Mouse (Mus musculus) left cerebral cortex, adult 2 months (tissue): ENCODE measurements around the gene Gm10681. TPM values are rescaled to one million over a fixed set of nuclear protein-coding genes. Genes with fewer than 3 reads are reported as not detected.
"Not testable (repeated sequence)": the region's sequence is repeated elsewhere in the genome, so short reads cannot be mapped to it uniquely, and the experiment has no call there.

Experiments used
- DNase-seq, 2 experiments: peaks; one replicate each; pipeline ENCODE4 v3.0.0; 2021 to 2022; ENCODE audit warnings: low spot score in 2 of 2, mixed read lengths in 1 of 2; ENCODE audit errors: extremely low spot score in 1 of 2
- H3K27ac ChIP-seq: fragments of 200-600 bp; 2 replicates; pipeline ENCODE4 v1.8.1; 2022
- H3K4me3 ChIP-seq: fragments of 200-600 bp; 2 replicates; pipeline ENCODE4 v1.8.1; 2022
- CTCF ChIP-seq: fragments of 200-600 bp; IDR thresholded peaks from 2 replicates; pipeline ENCODE4 v1.8.1; 2022; ENCODE audit warnings: antibody characterized with exemption, mild to moderate bottlenecking, moderate library complexity
- intact Hi-C: fragments of 180-260 bp; cut with DNase I; formaldehyde crosslinking; loops from one replicate; pipeline ENCODE4 v1.15.1; 2025
- long read RNA-seq, 2 experiments: library from polyadenylated mRNA; stranded (forward); transcript quantifications; one replicate each; pipeline ENCODE4 v2.0.0; 2021; ENCODE audit warnings: borderline mapping rate in 2 of 2
- total RNA-seq, 2 experiments: library from RNA; stranded (reverse); gene quantifications; 2 replicates each; pipeline ENCODE4 v1.2.3; 2021

The Gm10681 gene
- not detected for total RNA-seq
- long read RNA-seq, experiment 1, partial matches to known transcripts, result 0 of 1 reads
- long read RNA-seq, experiment 1, other reads (novel, unspliced or antisense), result 1 of 1 reads
- long read RNA-seq, experiment 2, result 0 reads

- Histone ChIP-seq H3K27ac (no peak within 1 kb of the TSS), H3K4me3 (no peak within 1 kb of the TSS)
- TF ChIP-seq CTCF, result no peak
- intact Hi-C loops, result no loop called here
- DNase-seq, result no peak
These were observed at the start of gene Gm10681 for GRCm38 (mm10) chr3:98588707-98589106. Gm10681 (minus strand) TSS chr3:98588807.

- Histone ChIP-seq H3K4me3 (no peak overlapping the region), H3K27ac (no peak overlapping the region)
- no peak for TF ChIP-seq CTCF
- DNase-seq, result no peak
- intact Hi-C loops, result no loop called here
These were observed 46.5 kb upstream of the Gm10681 start for GRCm38 (mm10) chr3:98635145-98635544.

- no peak for DNase-seq
- TF ChIP-seq CTCF, result no peak
- intact Hi-C loops, result no loop called here
- Histone ChIP-seq H3K27ac (no peak within 1 kb of the TSS), H3K4me3 (no peak within 1 kb of the TSS)
These were observed 41.5 kb upstream of the Gm10681 start, which contains the start of gene Hsd3b5 for GRCm38 (mm10) chr3:98630152-98630551. Hsd3b5 (minus strand) TSS chr3:98630252.

- no peak overlapping the region for H3K4me3 ChIP-seq
- no peak for DNase-seq
- no peak overlapping the region for H3K27ac ChIP-seq
- TF ChIP-seq CTCF, result no peak
- intact Hi-C loops, result no loop called here
These were observed 41.0 kb upstream of the Gm10681 start for GRCm38 (mm10) chr3:98629633-98630032.

- DNase-seq, intact Hi-C loops, H3K27ac ChIP-seq, H3K4me3 ChIP-seq: not testable (repeated sequence)
These were observed 28.2 kb upstream of the Gm10681 start for GRCm38 (mm10) chr3:98616786-98617185.

- peak; percentile 13; the same call in 1 of the 2 replicates for TF ChIP-seq CTCF
- H3K27ac ChIP-seq, intact Hi-C loops, H3K4me3 ChIP-seq, DNase-seq: not testable (repeated sequence)
These were observed 27.6 kb upstream of the Gm10681 start for GRCm38 (mm10) chr3:98616244-98616643.

- intact Hi-C loops, DNase-seq, H3K27ac ChIP-seq, H3K4me3 ChIP-seq: not testable (repeated sequence)
These were observed 25.9 kb upstream of the Gm10681 start for GRCm38 (mm10) chr3:98614406-98614927.

GRCm38 (mm10) chr3:98613963-98614362 is 25.4 kb upstream of the Gm10681 start:
- DNase-seq, result no peak
- no peak for TF ChIP-seq CTCF
- no peak overlapping the region for H3K27ac ChIP-seq
- H3K4me3 ChIP-seq, result no peak overlapping the region
- intact Hi-C loops, result no loop called here

GRCm38 (mm10) chr3:98613540-98613939 is 24.9 kb upstream of the Gm10681 start:
- intact Hi-C loops, DNase-seq, H3K27ac ChIP-seq, H3K4me3 ChIP-seq: not testable (repeated sequence)

GRCm38 (mm10) chr3:98587721-98588120 is 886 bp downstream of the Gm10681 start:
- no peak overlapping the region for H3K4me3 ChIP-seq
- no peak for TF ChIP-seq CTCF
- H3K27ac ChIP-seq, result no peak overlapping the region
- intact Hi-C loops, result no loop called here
- DNase-seq, result no peak

- H3K4me3 ChIP-seq, DNase-seq, intact Hi-C loops, H3K27ac ChIP-seq: not testable (repeated sequence)
These were observed 6.0 kb downstream of the Gm10681 start for GRCm38 (mm10) chr3:98582622-98583021.

- H3K4me3 ChIP-seq, DNase-seq, H3K27ac ChIP-seq, intact Hi-C loops: not testable (repeated sequence)
These were observed 6.4 kb downstream of the Gm10681 start for GRCm38 (mm10) chr3:98582202-98582601.

GRCm38 (mm10) chr3:98581024-98581423 is 7.6 kb downstream of the Gm10681 start:
- DNase-seq, result peak; percentile 56 to 59
- H3K27ac ChIP-seq, intact Hi-C loops, H3K4me3 ChIP-seq: not testable (repeated sequence)

- H3K27ac ChIP-seq, H3K4me3 ChIP-seq, DNase-seq, intact Hi-C loops: not testable (repeated sequence)
These were observed 20.9 kb downstream of the Gm10681 start for GRCm38 (mm10) chr3:98567717-98568116.

- DNase-seq, H3K4me3 ChIP-seq, H3K27ac ChIP-seq, intact Hi-C loops: not testable (repeated sequence)
These were observed 23.7 kb downstream of the Gm10681 start for GRCm38 (mm10) chr3:98564894-98565293.

GRCm38 (mm10) chr3:98563831-98564230 is 24.8 kb downstream of the Gm10681 start:
- DNase-seq, H3K4me3 ChIP-seq, intact Hi-C loops, H3K27ac ChIP-seq: not testable (repeated sequence)

GRCm38 (mm10) chr3:98560711-98561110 is 27.9 kb downstream of the Gm10681 start:
- DNase-seq, intact Hi-C loops: not testable (repeated sequence)

GRCm38 (mm10) chr3:98550832-98551231 is 37.8 kb downstream of the Gm10681 start:
- intact Hi-C loops, DNase-seq, H3K27ac ChIP-seq, H3K4me3 ChIP-seq: not testable (repeated sequence)

More at GRCm38 (mm10) chr3:98560711-98561110, 27.9 kb downstream of the Gm10681 start:
- H3K27ac ChIP-seq, H3K4me3 ChIP-seq: not testable (repeated sequence)
